Mouse (Mus musculus) left cerebral cortex, postnatal 10 days (tissue): Measurements from ENCODE around the gene Spata45. TPM values are rescaled to one million over a fixed set of nuclear protein-coding genes. Genes with fewer than 3 reads are reported as not detected.
"Not testable (repeated sequence)": the region's sequence is repeated elsewhere in the genome, so short reads cannot be mapped to it uniquely, and the experiment has no call there.

Experiments used
- DNase-seq, 2 experiments: peaks; one replicate each; pipeline ENCODE4 v3.0.0; 2021 to 2022; ENCODE audit warnings: low spot score in 2 of 2, mixed read lengths in 1 of 2; ENCODE audit errors: extremely low spot score in 1 of 2
- intact Hi-C: fragments of 180-260 bp; cut with DNase I; formaldehyde crosslinking; loops from one replicate; pipeline ENCODE4 v1.15.1; 2025
- total RNA-seq, 2 experiments: library from RNA; stranded (reverse); gene quantifications; 2 replicates each; pipeline ENCODE4 v1.2.3; 2021

Spata45 gene
- not detected for total RNA-seq

- no peak for DNase-seq
- intact Hi-C loops: no loop called here
Observed at GRCm38 (mm10) chr1:191036554-191037334, at the start of gene Spata45. Spata45 (plus strand) TSS chr1:191036639.

GRCm38 (mm10) chr1:190989437-190990082 is 46.9 kb upstream of the Spata45 start:
- DNase-seq: no peak
- intact Hi-C loops: loop anchor here (5.0 kb wide), 1 partner anchor 88 kb away; no protein-coding TSS in a partner anchor

GRCm38 (mm10) chr1:190995548-190995947 is 40.9 kb upstream of the Spata45 start:
- DNase-seq: peak in 1 of 2 experiments; percentile 77
- intact Hi-C loops: no loop called here

DNA sequence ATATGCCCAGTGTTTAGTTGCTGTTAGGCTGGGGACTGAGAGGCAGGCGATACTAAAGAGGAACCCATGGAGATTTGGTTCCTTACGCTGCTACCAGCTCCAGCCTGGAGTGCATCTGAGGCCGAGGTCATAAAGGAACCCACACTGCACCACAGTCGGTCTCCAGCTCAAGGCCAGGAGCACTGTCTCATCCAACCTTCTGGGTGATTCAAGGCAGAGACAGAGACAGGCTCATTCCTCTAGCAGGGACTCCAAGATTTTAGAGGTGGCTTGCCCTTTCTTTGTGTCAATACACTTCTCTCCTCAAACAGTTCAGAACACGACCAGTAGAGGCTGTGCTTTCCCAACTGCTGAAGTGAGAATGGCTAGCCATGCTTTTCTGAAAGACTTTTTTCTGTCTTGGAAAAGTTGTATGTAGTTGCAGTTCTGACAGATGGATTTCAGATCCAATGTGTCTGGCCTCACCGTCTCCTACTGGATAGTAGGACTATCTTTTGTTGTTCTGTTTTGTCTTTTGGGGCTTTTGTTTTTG is 40.0 kb upstream of the Spata45 start:
- intact Hi-C loops: no loop called here
- no peak for DNase-seq

GRCm38 (mm10) chr1:190998027-190998426 is 38.4 kb upstream of the Spata45 start:
- intact Hi-C loops: no loop called here
- no peak for DNase-seq

DNA sequence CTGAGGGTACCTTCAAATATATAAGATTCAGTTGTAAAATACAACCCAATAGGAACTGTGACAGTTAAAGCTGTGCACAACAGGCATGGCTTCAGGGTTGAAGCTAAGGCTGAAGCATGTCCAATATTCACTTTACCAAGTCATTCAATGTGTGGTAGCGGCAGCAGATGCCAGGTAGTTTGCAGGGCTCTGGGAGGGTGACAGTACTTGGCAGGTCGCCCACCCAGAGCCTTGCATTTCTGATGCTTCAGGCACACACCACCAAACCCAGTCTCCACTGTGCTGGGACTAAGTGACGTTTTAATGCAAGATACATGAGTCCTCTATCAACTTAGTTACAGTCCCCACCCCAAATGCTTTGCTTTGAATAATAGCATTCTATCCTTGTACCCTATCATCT is 35.8 kb upstream of the Spata45 start:
- intact Hi-C loops: no loop called here
- DNase-seq: no peak

DNA sequence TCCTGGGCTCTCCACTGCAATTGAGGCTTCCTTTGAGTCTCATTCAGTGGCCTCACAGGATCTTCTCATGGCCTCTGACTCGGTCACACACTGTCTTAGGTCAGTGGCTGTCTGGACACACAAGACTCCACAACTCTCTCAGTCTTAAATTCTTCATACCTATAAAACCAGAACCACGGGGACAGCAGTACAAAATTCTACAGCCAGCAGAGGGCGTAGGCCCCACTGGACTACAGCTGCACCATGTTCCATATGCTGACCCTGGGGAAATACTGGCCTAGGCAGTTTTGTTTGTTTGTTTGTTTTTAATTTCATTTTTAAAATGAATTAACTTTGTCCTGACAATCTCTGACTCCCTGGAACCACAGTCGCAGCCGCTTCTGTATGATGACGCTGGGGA is 34.2 kb upstream of the Spata45 start:
- DNase-seq: no peak
- intact Hi-C loops: no loop called here

DNA sequence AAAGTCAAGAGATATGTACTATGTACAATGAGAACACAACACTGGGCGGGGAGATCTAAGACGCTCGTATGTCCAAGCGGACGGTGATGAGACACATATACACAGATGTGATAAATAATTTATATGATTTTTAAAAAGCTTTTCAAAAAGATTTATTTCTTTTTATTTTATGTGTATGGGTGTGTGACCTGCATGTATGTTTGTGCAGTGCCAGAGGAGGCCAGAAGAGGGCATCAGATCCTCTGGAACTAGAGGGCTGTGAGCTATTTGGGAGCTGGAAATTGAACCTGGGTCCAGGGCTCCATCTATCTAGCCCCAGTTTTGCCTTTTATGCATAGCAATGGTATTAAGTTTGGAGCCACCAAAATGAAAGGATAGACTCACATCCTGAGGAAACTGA is 27.7 kb upstream of the Spata45 start:
- intact Hi-C loops: loop anchor here (5.0 kb wide), 1 partner anchor 51 kb away; no protein-coding TSS in a partner anchor
- no peak for DNase-seq

GRCm38 (mm10) chr1:191014271-191014670 is 22.2 kb upstream of the Spata45 start:
- intact Hi-C loops: no loop called here
- no peak for DNase-seq

GRCm38 (mm10) chr1:191019803-191020202 is 16.6 kb upstream of the Spata45 start:
- DNase-seq: no peak
- intact Hi-C loops: no loop called here

DNA sequence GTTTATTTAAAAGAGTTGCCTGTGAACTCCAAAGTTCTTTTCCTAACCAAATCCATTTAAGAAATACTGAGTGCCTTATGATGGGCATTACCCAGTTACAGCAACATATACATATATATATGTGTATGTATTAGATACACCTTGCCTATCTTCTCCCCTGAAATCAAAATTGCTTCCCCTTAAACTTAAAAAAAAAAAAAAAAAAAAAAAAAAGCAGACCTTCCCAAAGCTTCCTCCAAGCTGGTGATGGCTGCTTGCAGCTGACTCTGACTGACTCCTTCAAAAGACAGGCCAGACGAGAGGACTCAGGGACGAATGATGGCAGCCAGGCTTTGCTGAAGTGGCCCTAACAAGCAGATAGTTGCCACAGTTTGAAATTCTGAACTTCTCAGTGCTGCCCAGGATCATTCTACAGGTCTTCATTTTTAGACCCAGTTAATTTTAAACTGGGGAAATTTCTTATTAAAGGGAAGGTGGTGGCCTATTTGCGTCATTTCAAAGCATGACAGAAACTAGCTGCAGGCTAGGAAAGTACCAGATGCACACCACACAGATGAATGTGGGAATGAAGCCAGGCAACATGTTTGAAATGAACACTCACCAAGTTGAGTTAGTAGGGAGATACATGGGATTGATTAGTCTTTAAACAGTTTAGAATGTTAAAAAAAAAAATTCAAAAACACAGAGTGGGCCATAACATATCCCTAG is 16.1 kb upstream of the Spata45 start:
- intact Hi-C loops: no loop called here
- DNase-seq: no peak

- intact Hi-C loops: no loop called here
- DNase-seq: no peak
Observed at GRCm38 (mm10) chr1:191021016-191021415, 15.4 kb upstream of the Spata45 start.

- no peak for DNase-seq
- intact Hi-C loops: no loop called here
Observed at GRCm38 (mm10) chr1:191023140-191023539, 13.3 kb upstream of the Spata45 start.

GRCm38 (mm10) chr1:191023806-191024205 is 12.6 kb upstream of the Spata45 start:
- intact Hi-C loops, DNase-seq: not testable (repeated sequence)

- DNase-seq: peak in 1 of 2 experiments; percentile 41
- intact Hi-C loops: no loop called here
Observed at GRCm38 (mm10) chr1:191025016-191026012, 11.1 kb upstream of the Spata45 start.

DNA sequence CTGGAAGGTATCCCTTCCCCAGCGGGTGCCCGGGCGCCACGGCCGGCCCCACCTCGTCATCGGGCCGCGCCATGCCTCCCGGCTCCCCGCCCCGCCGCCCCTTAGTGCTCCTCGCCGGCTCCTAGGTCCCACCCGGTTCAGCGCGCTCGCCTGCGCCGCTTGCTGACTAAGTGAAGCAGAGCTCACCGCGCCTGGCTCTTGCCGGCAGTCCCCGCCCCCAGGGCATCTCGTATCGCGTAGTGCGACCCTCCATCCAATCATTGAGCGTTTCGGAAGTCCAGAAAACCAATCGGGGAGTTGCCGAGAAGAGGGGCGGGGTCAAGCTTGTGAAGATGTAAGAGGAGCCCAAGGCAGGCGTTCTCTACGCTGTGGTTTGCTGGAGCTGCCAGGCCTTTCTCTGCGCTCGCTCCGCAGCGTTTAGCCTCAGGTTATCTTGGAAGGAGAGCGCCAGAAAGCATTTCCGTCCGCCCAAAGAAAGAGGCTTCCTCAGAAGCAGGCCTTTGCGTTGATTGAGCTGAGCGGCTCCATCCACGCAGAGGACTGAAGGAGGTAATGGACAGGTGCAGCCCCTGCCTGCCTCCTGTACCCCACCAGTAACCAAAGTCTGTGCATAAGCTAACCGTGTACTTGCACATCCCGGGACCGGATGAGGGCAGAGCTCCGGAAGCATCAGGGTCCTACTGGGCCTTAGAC is 10.3 kb upstream of the Spata45 start, which contains the start of gene Flvcr1:
Flvcr1 (minus strand) TSS at position 138 of the 693 bp plus-strand sequence.
- intact Hi-C loops: no loop called here

DNA sequence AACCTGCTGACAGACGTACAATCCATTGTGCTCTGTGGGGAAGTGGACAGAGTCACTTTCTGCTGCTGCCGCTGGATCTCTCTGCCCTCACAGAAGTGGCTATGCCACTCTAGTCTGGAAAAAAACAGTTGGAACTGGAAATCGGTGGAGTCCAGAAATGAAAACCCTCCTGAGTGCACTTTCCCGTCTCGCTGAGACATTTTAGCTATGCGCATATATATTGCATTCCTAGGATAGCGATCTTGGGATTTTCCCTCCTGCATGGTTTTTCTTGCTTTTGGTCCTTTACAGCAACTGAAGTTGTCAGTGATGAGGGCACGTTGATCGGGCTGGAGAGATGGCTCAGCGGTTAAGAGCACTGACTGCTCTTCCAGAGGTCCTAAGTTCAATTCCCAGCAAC is 6.3 kb upstream of the Spata45 start:
- intact Hi-C loops: no loop called here
- DNase-seq: no peak

More for the DNA sequence above, 10.3 kb upstream of the Spata45 start, which contains the start of gene Flvcr1:
- DNase-seq: peak; percentile 99 to 100
